Mouse (Mus musculus) spleen, adult 2 months (tissue): ENCODE measurements around the gene Brd3os. TPM values are rescaled to one million over a fixed set of nuclear protein-coding genes. Genes with fewer than 3 reads are reported as not detected.

ENCODE experiments used
- DNase-seq, 2 experiments: peaks; one replicate each; pipeline versions ENCODE4 v3.0.0 to v3.0.0-alpha.2; 2012 to 2021; ENCODE audit warnings: low spot score in 2 of 2, low read depth in 1 of 2
- H3K27ac ChIP-seq: fragments of 200-500 bp; 2 replicates; pipeline ENCODE4 v1.5.1; 2012; ENCODE audit warnings: low read length, inconsistent platforms; ENCODE audit not compliant: insufficient read depth
- H3K27me3 ChIP-seq: fragments of 200-500 bp; 2 replicates; pipeline ENCODE4 v1.6.1; 2012; ENCODE audit warnings: mild to moderate bottlenecking, moderate library complexity, low read length, inconsistent platforms; ENCODE audit not compliant: control insufficient read depth, insufficient read depth
- H3K36me3 ChIP-seq: fragments of 200-500 bp; 2 replicates; pipeline ENCODE4 v1.6.1; 2012; ENCODE audit warnings: mild to moderate bottlenecking, low read length, inconsistent platforms; ENCODE audit not compliant: control insufficient read depth, insufficient read depth
- H3K4me1 ChIP-seq: fragments of 200-500 bp; 2 replicates; pipeline ENCODE4 v1.6.1; 2011; ENCODE audit warnings: inconsistent platforms; ENCODE audit not compliant: control insufficient read depth, insufficient read depth, insufficient read length
- H3K4me3 ChIP-seq: fragments of 200-500 bp; 2 replicates; pipeline ENCODE4 v1.5.1; 2011; ENCODE audit warnings: mild to moderate bottlenecking, inconsistent platforms; ENCODE audit not compliant: insufficient read depth, insufficient read length; ENCODE audit errors: extremely low read depth
- CTCF ChIP-seq: fragments of 200-500 bp; IDR thresholded peaks from 2 replicates; pipeline ENCODE4 v1.5.1; 2011; ENCODE audit warnings: mild to moderate bottlenecking, inconsistent platforms; ENCODE audit not compliant: insufficient read depth, insufficient read length, insufficient replicate concordance; ENCODE audit errors: extremely low read depth
- POLR2A ChIP-seq: fragments of 200-500 bp; IDR thresholded peaks from 2 replicates; pipeline ENCODE4 v1.6.1; 2011; ENCODE audit warnings: low read depth, low read length, inconsistent platforms
- WGBS: fragments of 180-500 bp; shearing (Covaris S2); methylation state at CpG from one replicate; pipeline ENCODE4 v1.1.7; 2018; 5-methylcytosine and 5-hydroxymethylcytosine counted together
- polyA plus RNA-seq: library from polyadenylated mRNA; depleted of rRNA; stranded (reverse); fragments of >200 nt; gene quantifications from 2 replicates; pipeline ENCODE4 v1.2.3, GENCODE M21; 2012

Gene Brd3os
- polyA plus RNA-seq, 1 experiment, result 1.8 TPM

GRCm38 (mm10) chr2:27405094-27405884, 36.8 kb upstream of the Brd3os start:
- H3K27me3 ChIP-seq, result no peaks in the 10 kb centered on the region
- peak overlapping the region; percentile 93 for H3K27ac ChIP-seq
- H3K36me3 ChIP-seq, result no peaks in the 10 kb centered on the region
- H3K4me3 ChIP-seq, result no peak overlapping the region
- TF ChIP-seq POLR2A (no peak), CTCF (no peak)
- peak in 1 of 2 experiments; percentile 52 for DNase-seq
- WGBS, result 47% methylated on average over 5 of the region's 5 CpGs
- peaks cover 58% of the 10 kb centered on the region; the same call in 1 of the 2 replicates for H3K4me1 ChIP-seq

- no peaks in the 10 kb centered on the region for H3K27me3 ChIP-seq
- no peaks in the 10 kb centered on the region for H3K36me3 ChIP-seq
- no peak for TF ChIP-seq POLR2A
- TF ChIP-seq CTCF, result no peak
- WGBS, result 22% methylated on average over 5 of the region's 5 CpGs
- peak overlapping the region; percentile 53 for H3K27ac ChIP-seq
- peak in 1 of 2 experiments; percentile 61 for DNase-seq
- peaks cover 66% of the 10 kb centered on the region; the same call in 1 of the 2 replicates for H3K4me1 ChIP-seq
- H3K4me3 ChIP-seq, result peak overlapping the region; percentile 21; the same call in 1 of the 2 replicates
Observed at GRCm38 (mm10) chr2:27406928-27407327, 35.2 kb upstream of the Brd3os start.

- no peak for DNase-seq
- TF ChIP-seq CTCF, result no peak
- TF ChIP-seq POLR2A, result no peak
- H3K27ac ChIP-seq, result 0 out of 2 replicates have a peak overlapping the region, but pooled peaks have one; percentile 53
- no peaks in the 10 kb centered on the region for H3K36me3 ChIP-seq
- WGBS, result 73% methylated on average over 3 of the region's 3 CpGs
- H3K27me3 ChIP-seq, result no peaks in the 10 kb centered on the region
- peaks cover 75% of the 10 kb centered on the region for H3K4me1 ChIP-seq
- H3K4me3 ChIP-seq, result no peak overlapping the region
Observed at GRCm38 (mm10) chr2:27408194-27408593, 33.9 kb upstream of the Brd3os start.

- DNase-seq, result no peak
- no peaks in the 10 kb centered on the region for H3K27me3 ChIP-seq
- H3K36me3 ChIP-seq, result no peaks in the 10 kb centered on the region
- 67% methylated on average over 6 of the region's 6 CpGs for WGBS
- peak overlapping the region; percentile 93 for H3K27ac ChIP-seq
- no peak overlapping the region for H3K4me3 ChIP-seq
- peaks cover 69% of the 10 kb centered on the region for H3K4me1 ChIP-seq
- TF ChIP-seq CTCF (no peak), POLR2A (no peak)
Observed at GRCm38 (mm10) chr2:27410518-27411140, 31.5 kb upstream of the Brd3os start.

- WGBS, result 12% methylated on average over 8 of the region's 8 CpGs
- no peak; the same call in 1 of the 2 replicates for TF ChIP-seq POLR2A
- no peaks in the 10 kb centered on the region for H3K27me3 ChIP-seq
- peak overlapping the region; percentile 24; the same call in 1 of the 2 replicates for H3K4me3 ChIP-seq
- no peaks in the 10 kb centered on the region for H3K36me3 ChIP-seq
- peak overlapping the region; percentile 93 for H3K27ac ChIP-seq
- peaks cover 73% of the 10 kb centered on the region for H3K4me1 ChIP-seq
- peak in 1 of 2 experiments; percentile 58 for DNase-seq
Observed at GRCm38 (mm10) chr2:27411688-27412174, 30.4 kb upstream of the Brd3os start.

GRCm38 (mm10) chr2:27412245-27412800, 29.8 kb upstream of the Brd3os start:
- peak overlapping the region; percentile 93 for H3K27ac ChIP-seq
- 0 out of 2 replicates have a peak overlapping the region, but pooled peaks have one; percentile 18 for H3K4me3 ChIP-seq
- 46% methylated on average over 7 of the region's 7 CpGs for WGBS
- DNase-seq, result no peak
- no peaks in the 10 kb centered on the region for H3K36me3 ChIP-seq
- TF ChIP-seq CTCF (no peak), POLR2A (no peak)
- peaks cover 71% of the 10 kb centered on the region for H3K4me1 ChIP-seq
- H3K27me3 ChIP-seq, result no peaks in the 10 kb centered on the region

- no peak for TF ChIP-seq CTCF
- TF ChIP-seq POLR2A, result no peak
- WGBS, result 48% methylated on average over 2 of the region's 2 CpGs
Observed at GRCm38 (mm10) chr2:27413582-27413935, 28.6 kb upstream of the Brd3os start.

More at GRCm38 (mm10) chr2:27413582-27413935, 28.6 kb upstream of the Brd3os start:
- DNase-seq, result no peak
- Histone ChIP-seq H3K27ac (peak overlapping the region; percentile 87), H3K4me1 (peaks cover 73% of the 10 kb centered on the region), H3K4me3 (no peak overlapping the region), H3K36me3 (no peaks in the 10 kb centered on the region), H3K27me3 (no peaks in the 10 kb centered on the region)
